Mouse (Mus musculus) frontal cortex, postnatal 10 days (tissue): ENCODE results near the gene Cd151.
A peak's percentile ranks its signal among the peaks of the same experiment; 100 is the strongest.
"Not testable (repeated sequence)": the region's sequence is repeated elsewhere in the genome, so short reads cannot be mapped to it uniquely, and the experiment has no call there.

ENCODE experiments used
- DNase-seq, 2 experiments: peaks; one replicate each; pipeline ENCODE4 v3.0.0; 2022; ENCODE audit warnings: low spot score in 2 of 2, mixed read lengths in 1 of 2

The Cd151 gene

DNA sequence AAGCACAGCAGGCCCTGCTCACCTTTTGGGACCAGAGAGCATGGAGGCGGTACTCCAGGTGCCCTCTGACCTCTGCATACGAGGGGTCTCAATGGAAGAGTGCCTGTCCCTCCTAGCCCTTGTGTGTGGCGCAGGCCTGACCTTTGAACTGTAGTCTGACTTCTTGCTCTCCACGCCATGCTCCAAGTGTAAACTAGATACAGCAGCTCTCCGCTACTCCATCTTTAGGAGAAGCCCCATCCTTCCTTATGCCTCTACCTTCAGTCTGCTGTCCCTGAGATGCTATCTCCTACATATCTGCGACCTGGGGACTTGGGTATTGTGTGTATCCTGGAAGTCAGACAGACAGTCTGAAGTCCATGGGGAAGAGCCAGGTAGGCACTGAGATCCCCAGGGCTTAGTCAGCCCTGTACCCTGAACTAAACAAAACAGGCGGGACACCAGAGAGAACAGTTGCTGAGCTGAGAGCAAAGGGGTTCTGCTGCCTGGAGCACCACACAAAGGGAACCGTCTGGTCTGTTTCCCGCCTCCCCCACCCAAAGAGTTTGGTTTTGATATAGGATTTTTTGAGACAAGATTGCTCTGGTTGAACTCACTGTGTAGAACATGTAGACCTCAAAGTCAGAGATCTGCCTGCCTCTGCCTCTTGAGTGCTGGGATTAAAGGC lies 31.2 kb upstream of the Cd151 start:
- DNase-seq = peak; percentile 29 to 33

GRCm38 (mm10) chr7:141436523-141436892 lies 30.7 kb upstream of the Cd151 start:
- DNase-seq = no peak

GRCm38 (mm10) chr7:141437178-141438120 lies 29.7 kb upstream of the Cd151 start, which contains the start of gene Slc25a22:
Gene Slc25a22, minus strand, starts transcription at chr7:141437892.
- peak; percentile 71 to 82 for DNase-seq

- DNase-seq = peak; percentile 21 to 28
Observed at GRCm38 (mm10) chr7:141438201-141438968, 28.8 kb upstream of the Cd151 start.

DNA sequence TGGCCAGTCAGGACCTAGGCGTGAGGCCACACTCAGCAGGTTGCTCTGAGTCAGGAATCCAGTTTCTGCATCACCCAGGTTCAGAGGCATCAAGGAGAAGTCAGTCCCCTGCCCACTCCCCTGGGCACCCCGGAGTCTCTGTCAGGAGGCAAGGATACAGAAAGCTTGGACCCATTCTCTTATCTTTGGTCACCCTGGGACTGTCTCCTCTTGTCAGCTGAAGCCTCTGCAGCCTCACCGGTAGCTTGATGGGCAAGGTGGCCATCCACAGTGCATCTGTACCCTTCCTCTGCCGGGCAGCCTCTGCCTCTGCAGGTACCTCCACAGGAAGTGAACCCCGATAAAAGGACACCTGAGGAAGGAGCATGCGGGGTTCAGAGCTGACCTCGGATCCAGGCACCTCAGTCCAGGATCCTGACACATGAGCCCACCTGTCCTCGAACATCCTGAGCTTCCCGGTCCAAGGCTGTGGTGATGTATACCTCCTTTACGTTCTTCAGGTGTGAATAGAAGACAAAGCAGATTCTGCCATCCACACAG lies 28.0 kb upstream of the Cd151 start:
- DNase-seq = peak in 1 of 2 experiments; percentile 7

- DNase-seq = peak; percentile 7 to 16
Observed at GRCm38 (mm10) chr7:141439811-141440210, 27.4 kb upstream of the Cd151 start.

DNA sequence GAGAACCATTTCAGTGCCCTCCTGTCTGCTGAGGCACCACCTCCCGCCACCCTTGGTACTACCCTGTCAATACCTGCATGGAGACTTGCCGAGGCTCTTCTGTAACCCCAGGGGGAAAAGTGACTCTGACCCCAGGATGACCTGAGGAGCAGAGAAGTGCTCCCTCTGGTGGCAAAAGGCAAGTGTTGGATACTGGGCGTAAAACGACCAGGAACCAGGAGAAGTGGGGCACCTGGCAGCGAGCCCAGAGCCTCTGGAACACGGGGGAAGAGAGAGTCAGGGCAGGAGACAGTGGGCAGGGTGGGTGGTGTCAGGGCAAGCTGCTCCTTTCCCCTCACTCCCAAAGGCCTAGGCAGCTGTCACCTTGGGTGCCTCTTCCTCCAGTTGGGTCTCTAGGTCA lies 26.6 kb upstream of the Cd151 start:
- DNase-seq = peak; percentile 58 to 60

DNA sequence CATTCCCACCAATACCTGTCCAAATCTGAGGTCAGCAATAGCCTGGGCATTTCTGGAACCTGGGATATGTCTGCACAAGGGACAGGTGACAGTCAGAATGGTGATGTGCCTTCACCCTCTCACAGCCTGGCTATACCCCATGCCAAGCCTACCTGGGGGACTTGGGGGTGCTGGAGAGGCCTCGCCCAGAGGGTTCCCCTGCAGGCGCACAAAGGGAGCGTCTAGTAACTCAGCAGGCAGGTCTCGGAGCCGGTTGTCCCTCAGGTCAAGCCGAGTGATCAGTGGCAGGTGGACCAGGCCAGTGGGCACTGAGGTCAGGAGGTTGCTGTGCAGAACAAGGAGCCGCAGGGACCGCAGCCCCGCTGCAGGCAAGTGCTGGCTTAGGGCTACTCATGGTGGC lies 25.7 kb upstream of the Cd151 start:
- DNase-seq = peak in 1 of 2 experiments; percentile 11

DNA sequence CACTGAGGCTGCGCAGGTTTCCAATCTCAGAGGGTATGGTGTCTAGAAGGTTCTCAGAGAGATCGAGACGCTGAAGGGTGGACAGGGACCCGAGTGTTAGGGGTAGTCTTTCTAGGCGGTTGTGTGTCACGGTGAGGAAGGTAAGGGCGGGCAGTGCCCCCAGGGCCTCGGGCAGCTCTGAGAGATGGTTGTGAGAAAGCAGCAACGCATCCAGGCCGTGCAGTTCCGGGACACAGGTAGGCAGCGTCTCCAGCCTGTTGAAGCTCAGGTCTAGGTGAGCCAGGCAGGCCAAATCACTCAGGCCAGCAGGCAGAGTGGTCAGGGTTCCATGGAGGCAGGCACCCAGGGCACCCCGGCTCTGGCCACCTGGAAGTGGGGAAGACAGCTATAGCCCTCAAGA lies 25.0 kb upstream of the Cd151 start:
- peak in 1 of 2 experiments; percentile 6 for DNase-seq

DNA sequence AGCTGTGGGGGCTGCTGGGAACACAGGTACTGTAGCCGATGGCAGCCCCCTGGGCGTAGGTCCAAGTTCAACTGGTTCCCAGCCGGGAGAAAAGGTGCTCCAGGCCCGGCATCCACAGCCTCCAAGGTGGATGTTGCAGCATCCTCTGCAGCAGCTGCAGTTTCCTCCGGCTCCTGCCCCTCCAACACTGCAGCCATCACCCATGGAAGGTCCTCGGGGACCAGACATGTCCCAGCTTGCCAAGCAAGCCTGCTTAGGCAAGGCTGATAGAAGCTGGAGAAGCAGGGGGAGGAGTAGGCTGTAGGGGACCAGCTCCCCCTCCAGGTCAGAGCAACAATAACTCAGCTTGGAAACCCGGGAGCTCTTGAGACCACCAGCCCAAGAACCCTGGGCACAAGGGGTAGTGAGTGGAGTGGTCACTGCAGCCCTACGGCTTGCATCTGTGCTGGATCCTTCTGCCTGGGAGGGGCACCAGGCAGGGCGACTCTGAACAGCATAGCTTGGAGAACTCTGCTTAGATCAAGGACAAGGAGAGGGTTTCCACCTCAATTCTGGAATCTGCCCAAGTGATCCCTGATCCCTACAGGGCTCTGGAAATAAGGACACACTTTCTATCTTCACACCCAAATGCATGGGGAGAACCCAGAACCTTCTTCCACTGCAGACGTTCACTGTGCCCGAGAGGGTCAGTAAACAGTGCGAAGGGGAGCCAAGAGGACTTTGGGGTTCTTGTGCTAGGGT lies 23.9 kb upstream of the Cd151 start:
- DNase-seq = peak; percentile 10 to 16

- DNase-seq = peak; percentile 21 to 25
Observed at GRCm38 (mm10) chr7:141443828-141444237, 23.4 kb upstream of the Cd151 start, which contains the start of gene Pidd1. Gene Pidd1, minus strand, starts transcription at chr7:141444025.

DNA sequence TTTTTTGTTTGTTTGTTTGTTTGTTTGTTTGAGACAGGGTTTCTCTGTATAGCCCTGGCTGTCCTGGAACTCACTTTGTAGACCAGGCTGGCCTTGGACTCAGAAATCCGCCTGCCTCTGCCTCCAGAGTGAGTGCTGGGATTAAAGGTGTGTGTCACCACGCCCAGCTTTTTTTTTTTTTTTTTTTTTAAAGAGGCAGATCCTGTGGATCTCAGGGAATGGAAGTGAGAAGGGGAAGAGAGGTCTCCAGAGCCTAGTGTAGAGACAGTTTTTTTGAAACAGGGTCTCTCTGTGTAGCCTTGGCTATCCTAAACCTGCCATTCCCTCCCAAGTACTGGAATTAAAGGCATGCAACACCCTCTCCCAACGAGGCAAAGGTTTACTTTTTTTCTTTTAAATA lies 20.8 kb upstream of the Cd151 start:
- not testable (repeated sequence) for DNase-seq

GRCm38 (mm10) chr7:141447110-141447991 lies 19.8 kb upstream of the Cd151 start, which contains the start of gene Rplp2:
Gene Rplp2, plus strand, starts transcription at chr7:141447370.
- DNase-seq = peak; percentile 88 to 94

DNA sequence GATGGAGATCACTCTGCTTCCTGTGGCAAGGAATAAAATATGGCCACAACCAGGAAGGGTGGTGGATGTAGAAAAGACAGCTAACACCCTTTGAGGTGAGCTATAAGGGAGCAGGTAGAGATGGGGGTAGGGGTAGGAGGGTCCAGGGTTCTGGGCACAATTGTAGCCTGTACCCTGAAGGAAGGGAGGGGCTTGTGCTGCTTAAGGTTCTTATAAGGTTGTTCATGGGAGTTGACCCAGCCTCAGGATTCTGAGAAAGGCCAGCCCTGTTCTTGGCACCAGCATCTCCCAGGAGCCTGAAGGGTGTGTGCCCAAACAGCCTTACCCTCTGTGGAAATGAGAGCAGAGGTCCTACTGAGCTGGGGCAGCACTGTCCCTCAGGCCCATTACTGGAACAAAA lies 15.3 kb upstream of the Cd151 start:
- DNase-seq = no peak

- DNase-seq = no peak
Observed at GRCm38 (mm10) chr7:141453636-141454035, 13.6 kb upstream of the Cd151 start.

DNA sequence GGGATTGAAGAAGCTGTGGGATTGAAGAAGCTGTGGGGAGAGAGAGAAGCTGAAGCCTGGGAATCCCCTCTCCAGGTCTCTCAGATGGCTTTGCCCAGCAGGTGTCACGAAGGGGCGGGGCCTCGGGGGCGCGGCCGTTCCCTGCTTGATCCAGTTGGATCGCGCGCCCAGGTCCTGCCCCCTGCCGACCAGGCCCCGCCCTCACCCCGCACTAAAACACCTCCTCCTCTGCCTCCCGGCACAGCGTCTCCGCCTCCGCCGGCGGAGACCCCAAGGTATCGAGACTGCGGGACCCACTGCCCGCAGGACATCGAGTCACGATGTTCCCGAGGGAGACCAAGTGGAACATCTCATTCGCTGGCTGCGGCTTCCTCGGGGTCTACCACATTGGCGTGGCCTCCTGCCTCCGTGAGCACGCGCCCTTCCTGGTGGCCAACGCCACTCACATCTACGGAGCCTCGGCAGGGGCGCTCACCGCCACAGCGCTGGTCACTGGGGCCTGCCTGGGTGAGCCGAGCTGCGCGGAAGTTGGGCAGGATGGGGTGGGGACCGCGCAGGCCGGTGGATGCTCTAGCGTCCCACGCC lies 12.1 kb upstream of the Cd151 start, which contains the start of gene Pnpla2:
Gene Pnpla2, plus strand, starts transcription at position 232 of the 585 bp plus-strand sequence.
- peak; percentile 88 to 90 for DNase-seq

GRCm38 (mm10) chr7:141455610-141456314 lies 11.4 kb upstream of the Cd151 start:
- DNase-seq = no peak

GRCm38 (mm10) chr7:141456739-141457138 lies 10.5 kb upstream of the Cd151 start:
- no peak for DNase-seq

GRCm38 (mm10) chr7:141457236-141457635 lies 10.0 kb upstream of the Cd151 start:
- DNase-seq = no peak
